Mouse (Mus musculus): ENCODE data around the gene Olfr360.
"Not testable (repeated sequence)": the region's sequence is repeated elsewhere in the genome, so short reads cannot be mapped to it uniquely, and the experiment has no call there.

Olfr360 gene

DNA sequence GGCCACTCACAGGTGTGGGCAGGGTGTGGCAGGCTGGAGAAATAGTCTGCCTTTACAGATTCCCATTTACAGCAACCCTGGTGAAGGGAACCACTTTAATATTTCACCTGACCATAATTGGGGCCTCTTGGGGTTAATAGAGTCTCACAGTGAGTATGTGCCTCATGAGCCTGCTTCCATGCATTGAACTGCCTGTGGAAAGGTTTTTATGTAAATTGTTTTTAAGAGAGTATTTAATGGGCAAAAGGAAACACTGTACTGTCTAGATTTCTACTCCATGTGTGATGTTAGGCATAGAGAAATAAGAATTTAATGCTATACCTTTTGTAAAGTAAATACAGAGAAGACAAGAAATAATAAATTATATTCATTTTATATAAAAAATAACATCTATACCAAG is at the start of gene Olfr360:
Gene Olfr360, plus strand, starts transcription at position 301 of the 400 bp plus-strand sequence.
- DNase-seq (ENCODE audit: low spot score in 2 of 2): no peak

DNA sequence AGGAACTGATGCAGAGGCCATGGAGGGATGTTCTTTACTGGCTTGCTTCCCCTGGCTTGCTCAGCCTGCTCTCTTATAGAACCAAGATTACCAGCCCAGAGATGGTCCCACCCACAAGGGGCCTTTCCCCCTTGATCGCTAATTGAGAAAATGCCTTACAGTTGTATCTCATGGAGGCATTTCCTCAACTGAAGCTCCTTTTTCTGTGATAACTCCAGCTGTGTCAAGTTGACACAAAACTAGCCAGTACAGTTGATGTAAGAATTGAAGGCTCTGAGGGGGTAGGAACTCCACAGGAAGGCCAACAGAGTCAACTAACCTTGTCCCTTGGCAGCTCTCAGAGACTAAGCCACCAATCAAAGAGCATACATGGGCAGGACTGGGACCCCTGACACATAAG is 23.6 kb downstream of the Olfr360 start, which contains the start of gene Olfr361:
Gene Olfr361, minus strand, starts transcription at position 101 of the 400 bp plus-strand sequence.
- not testable (repeated sequence) for DNase-seq (ENCODE audit: low spot score in 2 of 2)

DNA sequence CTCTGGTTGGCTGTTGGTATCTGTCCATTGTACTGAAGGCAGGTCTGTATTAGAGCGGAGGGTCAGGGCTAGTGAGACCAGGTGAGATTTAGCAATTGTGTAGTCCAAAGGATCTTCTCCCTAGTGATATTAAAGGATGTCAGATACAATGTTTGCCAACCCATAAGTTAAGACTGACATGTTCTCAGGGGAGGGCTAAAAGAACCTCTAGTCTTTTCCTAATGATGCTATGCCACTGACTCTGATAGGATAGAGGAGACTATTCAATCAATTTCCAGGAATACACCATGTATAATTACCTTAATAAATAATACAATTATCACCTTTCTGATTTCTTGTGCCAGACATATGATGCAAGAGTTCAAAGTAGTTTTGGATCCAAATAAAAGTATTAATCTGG is 52.3 kb downstream of the Olfr360 start, which contains the start of gene Olfr362:
Gene Olfr362, minus strand, starts transcription at position 101 of the 400 bp plus-strand sequence.
- DNase-seq (ENCODE audit: low spot score in 2 of 2): no peak
